Mouse (Mus musculus) heart, adult 8-10 months (tissue): ENCODE data around the gene Golt1a. TPM values are rescaled to one million over a fixed set of nuclear protein-coding genes. Genes with fewer than 3 reads are reported as not detected.

Experiments
- DNase-seq: peaks from one replicate; pipeline ENCODE4 v3.0.0; 2022; ENCODE audit warnings: low spot score
- total RNA-seq, 4 experiments: library from RNA; stranded (reverse); gene quantifications; 2 replicates each; pipeline ENCODE4 v1.2.4; 2022

Golt1a gene
- total RNA-seq, result not detected

DNA sequence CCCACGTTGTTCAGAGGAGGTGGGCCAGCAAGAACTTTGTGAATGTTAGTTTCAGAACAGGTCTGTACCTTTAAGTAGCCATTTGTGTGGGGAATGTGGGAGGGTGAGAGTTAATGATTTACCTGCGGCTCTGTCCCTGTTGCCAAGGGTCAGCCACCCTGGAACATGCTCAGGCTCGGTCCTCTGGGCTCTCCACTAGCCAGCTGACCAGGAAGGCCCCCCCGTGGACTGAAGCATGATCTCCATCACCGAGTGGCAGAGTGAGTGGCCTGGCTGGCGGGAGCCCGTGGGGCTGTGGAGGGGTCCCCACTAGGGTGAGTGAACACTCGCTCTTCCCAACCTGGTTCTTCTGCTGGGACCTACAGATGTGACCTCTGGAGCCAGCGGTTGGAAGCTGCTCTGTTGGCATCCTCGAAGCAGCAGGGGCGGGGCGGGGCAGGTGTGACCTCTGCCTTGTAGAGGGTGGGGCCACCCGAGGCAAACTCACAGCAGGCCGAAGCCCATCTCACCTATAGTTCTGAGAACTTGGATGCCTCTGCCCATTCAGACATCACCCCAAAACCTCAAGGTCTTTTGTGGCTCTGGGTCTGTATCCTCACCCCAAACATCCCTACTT is at the start of gene Golt1a:
Gene Golt1a, plus strand, starts transcription at position 149 of the 616 bp plus-strand sequence.
- DNase-seq, result no peak

DNA sequence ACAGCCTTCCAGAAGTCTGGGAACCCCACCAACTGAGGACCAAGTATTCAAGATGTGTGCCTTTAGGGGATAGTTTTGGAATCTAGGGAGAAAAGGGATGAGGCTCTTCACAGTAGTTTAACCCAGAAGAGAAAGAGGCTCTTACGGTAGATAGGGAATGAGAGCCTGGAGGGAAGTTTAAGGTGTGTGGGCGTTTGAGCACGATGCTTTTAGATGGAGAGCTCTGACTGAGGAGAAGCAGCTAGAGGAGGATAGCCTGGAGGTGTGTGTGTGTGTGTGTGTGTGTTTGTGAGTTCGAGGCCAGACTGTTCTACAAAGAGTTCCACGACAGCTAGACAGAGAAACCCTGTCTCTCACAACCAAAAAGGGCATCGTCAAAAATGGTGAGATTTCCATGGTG is 47.0 kb upstream of the Golt1a start:
- DNase-seq, result no peak

DNA sequence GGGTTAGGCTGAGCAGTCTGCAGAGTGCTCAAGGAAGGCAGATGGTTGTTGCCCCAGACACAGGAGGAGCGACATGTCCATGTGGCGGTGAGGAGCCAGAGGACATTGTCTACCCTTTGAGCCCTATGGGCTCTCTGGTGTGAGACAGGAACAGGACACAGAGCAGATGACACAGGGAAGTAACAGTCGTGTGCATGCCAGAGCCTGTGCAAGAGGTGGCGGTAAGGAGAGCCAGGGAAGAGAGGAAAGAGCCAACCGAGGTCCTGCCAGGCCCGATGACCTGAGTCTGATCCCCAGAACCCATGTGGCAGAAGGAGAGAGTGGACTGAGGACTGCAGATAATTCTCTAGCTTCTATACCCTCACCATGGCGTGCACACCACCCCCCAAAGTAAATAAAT is 46.5 kb upstream of the Golt1a start:
- no peak for DNase-seq

DNA sequence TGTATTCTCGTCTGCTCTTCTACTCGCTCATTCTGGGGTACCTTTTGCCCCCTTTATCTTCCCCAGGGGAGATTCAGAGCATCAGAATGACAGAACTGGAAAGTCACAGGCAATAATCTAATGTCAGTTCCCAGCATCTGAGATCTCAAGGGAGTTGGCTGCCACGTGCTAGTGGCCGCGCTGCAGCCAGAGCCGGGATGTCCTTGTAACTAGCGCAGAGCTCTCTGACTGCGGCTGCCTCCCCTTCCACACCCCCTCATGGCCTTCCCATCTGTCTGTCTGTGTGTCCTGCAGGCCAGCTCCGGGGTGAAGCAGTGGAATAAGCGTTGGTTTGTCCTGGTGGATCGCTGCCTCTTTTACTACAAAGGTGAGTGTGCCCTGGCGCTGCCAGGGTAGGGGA is 45.2 kb upstream of the Golt1a start:
- no peak for DNase-seq

DNA sequence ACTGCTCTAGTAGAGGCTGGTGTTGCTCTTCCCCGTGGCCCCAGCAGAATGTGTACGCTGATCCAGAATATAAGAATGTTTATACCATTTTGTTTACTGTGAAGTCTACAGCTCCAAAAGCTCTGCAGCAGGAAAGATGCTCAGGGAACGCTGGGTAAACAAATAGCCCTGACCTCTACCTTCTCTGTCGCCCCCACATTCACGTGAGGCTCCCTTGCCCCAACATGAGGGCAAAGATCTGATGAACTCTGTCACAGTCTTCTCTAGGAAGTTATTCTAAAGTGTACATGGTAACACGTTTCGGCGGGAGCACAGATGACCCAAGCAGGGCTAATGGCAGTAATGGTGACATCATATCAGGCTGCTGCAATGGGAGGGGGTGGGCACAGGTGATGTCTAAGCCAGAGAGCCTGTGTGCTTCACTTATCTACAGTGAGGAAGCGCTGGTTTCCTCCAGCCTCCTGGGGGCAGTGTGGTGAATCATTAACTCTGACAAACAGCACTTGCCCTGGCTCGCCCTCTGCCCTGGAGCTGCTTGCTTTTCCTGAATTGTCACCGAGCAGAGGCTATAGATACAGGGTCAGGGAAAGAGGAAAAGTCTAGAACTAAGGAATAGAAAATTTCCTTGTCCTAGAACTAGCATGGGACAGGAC is 44.4 kb upstream of the Golt1a start:
- DNase-seq, result no peak

DNA sequence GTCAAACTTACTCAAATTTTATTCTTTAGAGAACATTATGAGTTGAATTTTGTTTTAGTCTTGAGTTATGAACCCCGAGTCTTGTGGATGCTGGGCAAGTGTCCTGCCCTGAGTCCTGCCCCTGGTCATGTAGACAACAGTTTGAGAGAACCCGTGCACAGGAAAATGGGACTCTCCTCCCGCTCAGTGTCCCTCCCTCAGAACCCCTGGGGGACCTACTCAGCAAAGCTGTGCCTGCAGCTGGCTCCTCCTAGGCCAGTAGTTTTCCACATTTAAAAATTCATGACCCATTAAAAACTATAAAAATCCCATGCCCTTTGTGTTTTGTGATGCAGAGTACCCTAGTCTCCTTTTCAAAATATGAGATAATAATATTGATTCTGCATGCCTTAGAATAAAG is 42.5 kb upstream of the Golt1a start:
- DNase-seq, result no peak

DNA sequence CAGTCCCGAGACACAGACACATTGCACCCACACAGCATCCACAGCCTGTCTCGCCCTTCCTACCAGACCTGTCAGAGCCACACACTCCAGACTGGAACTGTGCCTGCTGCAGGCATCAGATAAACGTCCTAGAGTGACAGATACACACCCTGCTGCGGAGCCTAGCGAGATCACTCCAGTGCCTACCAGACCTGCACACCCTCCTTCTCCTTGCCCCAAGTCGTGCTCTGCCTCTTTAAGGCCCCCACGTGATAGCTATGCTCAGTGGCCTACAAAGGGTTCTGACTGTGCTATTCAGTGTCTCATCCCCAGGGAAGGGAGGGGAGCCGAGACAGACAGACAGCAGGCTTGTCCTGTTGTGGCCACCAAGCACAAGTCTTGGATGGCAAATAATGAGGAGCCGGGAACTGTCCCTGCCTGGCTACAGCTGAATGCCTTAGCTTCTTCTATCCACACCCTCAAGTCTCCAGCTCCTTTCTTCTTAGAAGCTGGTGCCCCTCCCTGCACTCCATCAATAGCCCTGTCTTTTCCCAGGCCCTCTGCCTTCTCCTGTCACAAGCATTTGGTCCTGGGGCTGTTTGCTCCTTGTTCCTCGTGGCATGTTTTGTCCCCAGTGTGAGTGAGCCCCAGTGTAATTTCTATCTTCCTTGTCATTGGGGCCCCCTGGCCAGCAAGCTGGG is 41.6 kb upstream of the Golt1a start:
- DNase-seq, result no peak

DNA sequence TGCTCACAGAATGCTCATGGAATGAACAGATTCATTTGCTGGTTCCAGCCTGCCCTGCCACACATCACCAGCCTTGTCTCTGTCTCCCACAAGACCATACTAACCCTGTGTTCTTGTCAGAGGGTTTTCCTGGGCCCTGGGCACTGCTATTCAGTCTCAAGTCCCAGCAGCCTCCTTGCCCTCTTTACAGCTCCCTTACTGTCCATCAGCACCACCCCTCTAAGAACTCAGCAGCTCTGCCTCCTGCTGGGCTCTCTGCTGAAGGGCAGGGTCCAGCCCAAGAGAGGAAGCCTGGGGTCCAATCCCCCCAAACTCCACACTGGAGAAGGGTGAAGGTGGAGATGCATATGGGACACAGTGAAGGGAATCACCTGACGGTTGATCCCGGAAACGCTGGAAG is 41.1 kb upstream of the Golt1a start:
- DNase-seq, result no peak

DNA sequence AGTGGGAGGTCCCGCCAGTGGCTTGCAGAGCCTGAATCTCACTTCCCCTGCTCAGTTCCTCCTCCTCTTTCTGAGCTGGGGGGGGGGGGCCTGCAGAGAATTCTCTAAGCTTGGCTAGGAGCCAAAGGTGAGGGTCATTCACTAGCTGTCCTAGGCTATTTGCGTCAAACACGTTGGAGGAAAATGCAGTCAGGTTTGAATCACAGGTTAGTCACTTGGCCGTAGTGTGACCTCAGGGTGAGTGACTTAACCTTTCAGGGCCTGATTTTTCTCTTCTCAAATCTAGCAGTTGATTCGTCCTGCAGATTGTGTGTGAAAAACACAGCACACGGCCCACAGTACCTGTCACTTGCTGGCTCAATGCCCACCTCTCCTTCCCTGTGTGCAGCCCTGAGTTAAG is 39.3 kb upstream of the Golt1a start:
- DNase-seq, result no peak

DNA sequence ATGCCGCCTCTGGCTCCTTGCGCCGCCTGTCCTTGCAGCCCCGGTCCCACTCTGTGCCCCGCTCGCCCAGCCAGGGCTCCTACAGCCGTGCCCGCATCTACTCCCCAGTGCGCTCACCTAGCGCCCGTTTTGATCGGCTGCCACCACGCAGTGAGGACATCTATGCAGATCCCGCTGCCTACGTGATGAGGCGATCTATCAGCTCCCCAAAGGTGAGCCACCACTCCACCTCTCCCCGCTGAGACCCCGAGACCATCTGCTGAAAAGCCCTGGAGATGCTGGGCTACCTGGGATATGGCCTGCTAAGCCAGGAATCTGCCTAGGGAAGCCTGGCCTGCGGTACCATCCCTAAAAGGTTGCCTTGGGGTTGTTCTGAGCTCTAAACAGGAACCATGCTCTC is 35.4 kb upstream of the Golt1a start:
- DNase-seq, result no peak

DNA sequence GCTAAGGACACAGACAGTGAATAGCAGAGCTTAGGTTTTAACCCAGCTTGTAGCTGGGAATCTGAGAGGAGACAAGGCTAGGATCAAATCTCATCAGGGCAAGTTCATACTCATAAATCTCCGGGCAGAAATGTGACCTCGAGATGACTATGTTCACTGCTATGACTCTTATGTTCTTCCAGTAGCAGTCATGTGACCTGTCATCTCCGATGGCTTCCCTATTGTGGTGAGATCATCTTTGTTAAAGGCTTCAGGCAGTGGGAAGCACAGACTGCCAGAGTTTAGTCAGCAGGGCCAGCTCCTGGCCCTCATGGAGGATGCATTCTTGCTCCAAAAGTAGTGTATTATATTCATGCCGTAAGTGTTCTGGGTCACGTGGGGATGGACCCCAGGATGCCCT is 32.6 kb upstream of the Golt1a start:
- DNase-seq, result no peak

DNA sequence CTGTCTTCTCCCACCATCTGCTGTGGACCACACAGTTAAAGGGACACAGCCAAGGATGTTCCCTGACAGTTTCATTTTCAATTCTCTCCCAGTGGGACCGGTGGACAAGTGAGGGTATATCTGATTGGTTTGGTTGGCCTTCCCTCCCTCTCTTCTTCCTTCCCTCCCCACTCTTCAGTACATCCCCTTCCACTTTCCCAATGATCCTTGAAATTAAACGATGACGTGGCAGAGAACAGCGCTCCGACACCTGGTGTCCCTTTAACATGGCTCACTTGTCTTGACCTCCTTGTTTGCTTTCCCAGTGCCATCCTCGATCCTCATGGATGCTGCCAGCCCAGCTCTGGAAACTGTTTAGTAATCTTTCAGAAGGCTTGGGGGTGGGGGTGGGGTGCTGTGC is 31.1 kb upstream of the Golt1a start:
- DNase-seq, result no peak

DNA sequence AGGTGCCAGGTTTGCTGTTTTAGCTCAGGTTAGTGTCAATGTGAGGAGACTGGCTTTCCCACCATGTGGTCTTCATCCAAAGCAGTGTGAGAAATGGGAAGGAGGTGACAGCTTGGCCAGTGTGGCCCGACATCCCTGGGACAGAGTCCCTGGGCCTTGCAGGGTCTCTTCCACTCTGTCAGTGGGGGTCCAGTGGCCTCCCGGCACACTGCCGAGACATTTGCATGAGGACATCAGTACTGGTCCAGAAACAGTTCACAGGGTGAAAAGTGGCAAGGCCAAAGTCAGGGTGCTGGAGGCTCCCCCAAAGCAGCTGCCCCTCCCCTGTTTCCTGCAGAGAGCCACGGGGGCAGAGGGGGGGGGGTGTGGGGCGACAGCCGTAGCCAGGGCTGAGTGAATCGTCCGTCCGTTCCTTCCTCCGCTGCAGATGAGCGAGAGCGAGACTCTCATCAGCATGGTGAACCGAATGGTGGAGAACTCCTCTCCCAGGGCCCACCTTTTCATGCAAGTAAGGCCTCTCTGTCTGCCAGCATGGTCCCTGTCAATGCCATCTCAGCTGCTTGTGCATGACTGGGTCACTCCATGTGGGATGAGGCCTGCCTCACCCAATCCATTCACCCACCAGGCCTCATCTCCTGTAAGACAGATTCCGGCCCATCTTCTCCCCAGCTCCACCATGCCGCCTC is 30.5 kb upstream of the Golt1a start:
- no peak for DNase-seq

DNA sequence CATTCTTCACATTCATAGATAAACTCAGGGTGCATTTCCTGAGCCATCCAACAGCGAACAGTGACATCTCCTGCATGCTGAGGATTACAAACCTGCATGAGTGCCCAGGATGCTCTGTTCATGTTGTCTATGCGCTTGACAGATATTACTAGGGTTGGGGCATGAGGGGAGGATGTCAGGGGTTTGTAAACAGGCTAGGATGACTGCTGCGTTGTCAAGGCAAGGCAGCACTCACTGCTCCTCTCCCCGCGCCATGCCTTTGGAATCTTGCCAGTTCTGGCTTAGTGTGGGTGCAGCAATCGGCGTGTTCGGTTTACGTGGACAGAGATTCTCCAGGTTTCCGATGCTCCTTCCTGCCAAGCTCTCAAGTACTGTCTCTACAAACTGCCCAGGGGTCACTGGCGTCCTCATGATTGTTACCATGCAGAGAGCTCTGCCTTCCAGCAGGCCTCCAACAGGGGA is 29.9 kb upstream of the Golt1a start:
- no peak for DNase-seq

DNA sequence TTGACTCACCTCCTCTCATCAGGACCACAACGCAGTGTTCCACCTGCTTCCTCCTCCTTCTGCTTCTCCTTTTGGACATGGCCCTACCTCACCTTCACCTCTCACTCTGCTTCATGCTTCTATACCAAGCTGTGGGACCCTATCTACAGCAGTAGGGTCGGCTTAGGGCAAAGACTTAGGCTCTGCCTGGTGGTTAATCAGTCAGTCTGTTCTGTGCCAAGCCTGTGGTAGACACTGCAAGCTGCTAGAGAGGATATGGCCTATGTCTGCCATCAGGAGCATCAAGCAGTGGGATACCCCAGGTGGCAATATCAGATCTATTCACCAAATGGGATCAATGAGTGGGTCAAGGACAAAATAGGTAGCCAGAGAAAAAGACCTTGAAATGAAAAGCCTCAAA is 29.1 kb upstream of the Golt1a start:
- DNase-seq, result no peak

DNA sequence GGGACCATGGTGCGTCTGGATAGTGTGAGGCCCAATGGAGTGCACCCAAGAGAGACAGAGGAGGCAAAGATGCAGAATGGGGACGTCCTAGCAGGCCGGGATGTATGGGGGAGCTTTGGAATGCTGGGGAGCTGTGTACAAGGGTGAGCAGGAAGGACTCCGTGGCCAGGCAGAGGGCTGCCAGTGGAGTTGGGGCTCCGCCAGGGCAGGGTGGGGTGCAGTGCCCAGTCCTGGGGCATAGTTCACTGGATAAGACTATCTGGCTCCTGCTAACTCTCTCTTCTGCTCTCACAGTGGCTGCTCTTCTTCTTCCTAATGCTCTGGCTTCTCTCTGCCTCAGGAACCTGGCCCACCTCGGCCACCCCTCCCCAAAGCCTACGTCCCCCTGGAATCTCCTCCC is 23.7 kb upstream of the Golt1a start:
- no peak for DNase-seq

DNA sequence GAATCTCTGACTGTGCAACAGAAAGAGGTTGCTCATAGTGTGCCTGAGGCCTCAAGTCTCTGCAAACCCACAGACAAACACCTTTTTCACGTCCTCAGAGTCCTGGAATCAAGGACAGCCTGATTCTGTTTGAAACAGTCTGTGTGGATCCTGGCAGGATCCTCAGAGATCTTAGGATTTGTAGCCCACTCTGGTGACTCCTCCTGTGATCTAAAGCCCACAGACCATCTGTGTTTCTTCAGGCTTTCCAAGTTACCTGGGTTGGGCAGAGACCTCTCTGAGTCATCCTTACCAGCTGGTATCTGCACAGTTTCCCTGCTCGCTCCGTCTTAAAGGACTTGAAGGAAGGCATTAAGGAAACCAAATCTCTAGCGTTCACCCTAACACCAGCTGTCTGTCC is 22.5 kb upstream of the Golt1a start:
- DNase-seq, result no peak

DNA sequence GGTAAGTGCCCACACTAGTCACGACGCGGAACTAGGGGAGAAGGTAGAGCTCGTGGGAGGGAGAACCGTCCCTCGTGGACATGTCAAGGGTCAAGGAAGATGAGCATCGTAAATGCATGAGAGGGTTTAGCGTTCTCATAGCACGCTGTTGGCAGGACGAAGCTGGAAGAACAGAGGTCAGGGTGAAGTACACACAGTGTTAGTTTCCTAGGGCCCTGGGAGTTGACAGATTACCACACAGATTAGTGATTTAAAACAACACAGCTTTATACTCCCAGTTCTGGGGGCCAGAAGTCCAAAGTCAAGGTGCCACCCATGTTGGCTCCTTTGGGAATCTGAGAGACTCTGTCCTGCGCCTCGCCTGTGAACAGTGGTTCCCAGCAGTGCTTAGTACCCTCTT is 21.7 kb upstream of the Golt1a start:
- DNase-seq, result no peak

DNA sequence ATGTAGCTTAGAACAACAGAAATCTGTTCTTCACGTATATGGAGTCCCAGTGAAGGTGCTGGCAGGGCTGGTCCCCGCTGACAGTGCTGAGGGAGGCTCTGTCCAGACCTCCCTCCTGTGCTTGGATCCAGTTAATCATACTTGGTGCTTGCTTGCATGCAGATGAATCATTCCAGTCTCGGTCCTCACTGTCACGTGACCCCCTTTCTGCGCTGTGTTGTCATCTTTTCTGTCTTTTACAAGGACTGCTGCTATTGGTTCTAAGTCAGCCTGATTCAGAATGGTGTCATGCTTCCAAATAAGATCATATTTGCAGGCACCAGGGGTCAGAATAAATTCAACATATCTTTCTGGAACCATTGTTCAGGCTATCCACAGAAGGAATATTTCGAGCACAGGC is 17.7 kb upstream of the Golt1a start:
- DNase-seq, result no peak

DNA sequence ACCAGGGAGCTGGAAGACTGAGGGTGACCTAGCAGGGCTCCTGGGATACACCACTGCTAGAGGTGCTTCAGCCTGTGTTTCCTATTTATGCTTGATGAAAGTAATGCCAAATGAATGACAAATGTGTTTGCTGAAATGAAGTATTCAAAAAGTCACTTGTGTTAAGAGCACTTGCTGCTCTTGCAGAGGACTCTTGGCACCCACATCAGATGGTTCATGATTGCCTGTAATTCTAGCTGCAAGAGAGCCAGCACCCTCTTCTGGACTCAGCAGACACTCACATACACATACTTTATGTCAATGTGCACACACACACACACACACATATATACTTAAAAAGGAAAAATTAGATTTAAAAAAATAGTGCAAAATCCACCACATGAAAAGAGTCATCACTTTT is 17.0 kb upstream of the Golt1a start:
- DNase-seq, result no peak

DNA sequence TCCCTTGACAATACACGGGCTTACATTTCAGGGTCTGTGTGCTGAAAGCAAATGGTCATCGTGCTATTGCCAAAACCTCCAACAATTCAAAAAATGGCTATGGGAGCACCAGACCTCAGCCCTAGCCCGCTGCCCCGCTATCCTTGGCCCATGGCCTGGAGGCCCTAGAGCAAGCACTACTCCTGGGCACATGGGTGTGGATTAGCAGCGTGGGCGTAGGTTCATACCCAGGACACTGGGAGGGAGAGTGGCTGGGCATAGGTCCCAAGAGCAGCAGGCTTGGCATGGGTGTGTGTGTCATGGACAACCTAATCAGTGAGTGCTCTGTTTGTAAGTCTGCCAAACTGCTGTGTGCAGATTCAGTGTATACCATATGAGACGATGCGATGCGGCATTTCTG is 13.2 kb upstream of the Golt1a start:
- DNase-seq, result peak; percentile 72

DNA sequence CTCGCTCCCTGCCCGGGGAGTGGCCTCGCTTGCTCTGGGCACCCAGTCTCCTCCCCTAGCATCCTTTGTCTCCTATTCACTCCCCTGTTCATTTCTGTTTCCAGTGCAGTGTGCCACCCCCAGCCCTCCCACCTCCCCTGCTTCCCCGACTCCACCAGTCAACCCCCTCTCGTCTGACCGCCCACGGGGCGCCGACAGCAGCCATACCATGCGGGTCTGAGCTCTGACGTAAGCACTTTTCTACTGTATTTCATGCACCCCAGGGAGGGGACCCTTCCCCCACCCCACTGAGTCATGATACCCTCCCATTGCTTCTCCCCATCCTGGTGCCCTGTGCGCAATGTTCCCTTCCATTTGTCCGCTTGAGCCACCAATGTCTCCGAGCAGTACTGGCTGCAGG is 10.8 kb upstream of the Golt1a start:
- no peak for DNase-seq

DNA sequence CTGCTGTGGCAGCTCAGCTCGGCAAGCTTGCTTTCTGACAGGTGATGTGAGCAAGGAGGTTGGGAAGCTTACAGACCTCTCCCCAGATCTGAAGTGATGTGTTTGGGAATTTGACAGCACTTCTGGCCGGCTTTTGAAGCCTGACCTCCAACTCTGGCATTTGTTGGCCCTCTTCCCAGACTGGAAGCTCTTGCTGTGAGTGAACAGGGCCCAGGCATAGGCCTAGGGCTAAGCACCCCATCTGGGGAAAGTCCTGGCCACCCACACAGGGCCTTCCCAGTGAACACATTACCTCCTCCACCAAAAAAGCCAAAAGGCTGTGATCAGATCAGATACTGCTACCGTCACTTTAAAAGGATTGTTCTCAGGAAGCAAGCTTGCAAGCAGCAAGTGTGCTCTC is 7.1 kb upstream of the Golt1a start:
- peak; percentile 46 for DNase-seq
